Mouse (Mus musculus): ENCODE measurements around the gene Pdcl. TPM values are rescaled to one million over a fixed set of nuclear protein-coding genes. Genes with fewer than 3 reads are reported as not detected.
A peak's percentile ranks its signal among the peaks of the same experiment; 100 is the strongest.

Pdcl gene
- total and polyA plus RNA-seq, 3 experiments, result 30.4 to 45.8 TPM; not detected in 1

DNA sequence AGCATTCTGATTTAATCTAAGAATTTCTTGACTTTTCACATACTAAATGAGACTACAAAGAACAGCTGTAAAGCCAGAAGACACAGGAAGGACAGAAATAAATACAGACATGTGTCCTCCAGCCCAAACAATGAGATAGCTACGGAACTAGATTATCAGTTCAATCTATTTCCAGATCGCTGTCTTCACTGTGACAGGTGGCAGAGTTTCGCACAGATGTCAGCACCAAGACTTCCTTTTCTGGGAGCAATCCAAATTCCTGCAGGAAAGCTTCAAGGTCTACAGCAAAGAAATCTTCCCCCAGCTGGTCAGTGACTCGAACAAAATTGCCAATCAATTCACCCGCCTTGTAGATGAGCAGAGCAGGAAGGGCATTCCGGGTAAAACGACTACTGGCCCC lies 7.5 kb downstream of the Pdcl start:
- TF ChIP-seq MAZ (IDR thresholded peaks at IDR 0.05; ENCODE audit: low read depth, low read length) (no peak), MAX (IDR thresholded peaks at IDR 0.05; ENCODE audit: low read length) (no peak), POLR2A (IDR thresholded peaks at IDR 0.05; ENCODE audit: control insufficient read depth in 1 of 2, insufficient read depth in 1 of 2, low read depth in 1 of 2, low read length in 2 of 2, poor library complexity in 1 of 2) (no peak)
- no peaks in the 10 kb centered on the region for H3K27me3 ChIP-seq (ENCODE audit: control insufficient read depth in 1 of 2, insufficient read depth in 2 of 2, low read length in 2 of 2)
- no peak overlapping the region for H3K4me3 ChIP-seq (ENCODE audit: control insufficient read depth in 1 of 2, insufficient read depth in 1 of 2, low read depth in 2 of 2, low read length in 2 of 2)
- peaks cover 0 to 13% of the 10 kb centered on the region in 2 experiments; a peak in 3 of 4 replicates for H3K36me3 ChIP-seq (ENCODE audit: control insufficient read depth in 1 of 2, insufficient read depth in 2 of 2, low read length in 2 of 2)
- H3K9me3 ChIP-seq (replicated peaks; ENCODE audit: insufficient read depth, low read length), result no peaks in the 10 kb centered on the region
- no peaks in the 10 kb centered on the region for H3K4me1 ChIP-seq (ENCODE audit: control insufficient read depth in 1 of 2, insufficient read depth in 2 of 2, low read length in 2 of 2)
- H3K79me2 ChIP-seq (ENCODE audit: control insufficient read depth, insufficient read depth, low read length, poor library complexity), result no peaks in the 10 kb centered on the region
- H3K9ac ChIP-seq (ENCODE audit: control insufficient read depth, low read depth, low read length, poor library complexity, severe bottlenecking), result no peak overlapping the region
- no peak overlapping the region for H3K27ac ChIP-seq (ENCODE audit: control insufficient read depth, low read depth, low read length)
- no peak for DNase-seq (ENCODE audit: low read depth, low spot score)

GRCm38 (mm10) chr2:37338497-37339187 lies 20.5 kb downstream of the Pdcl start:
- H3K4me1 ChIP-seq (ENCODE audit: control insufficient read depth in 1 of 2, insufficient read depth in 2 of 2, low read length in 2 of 2), result no peaks in the 10 kb centered on the region
- H3K79me2 ChIP-seq (ENCODE audit: control insufficient read depth, insufficient read depth, low read length, poor library complexity), result no peaks in the 10 kb centered on the region
- H3K27ac ChIP-seq (ENCODE audit: control insufficient read depth, low read depth, low read length), result no peak overlapping the region
- DNase-seq (ENCODE audit: low read depth, low spot score), result peak; percentile 70
- no peaks in the 10 kb centered on the region for H3K9me3 ChIP-seq (replicated peaks; ENCODE audit: insufficient read depth, low read length)
- peak overlapping the region; percentile 36 for H3K9ac ChIP-seq (ENCODE audit: control insufficient read depth, low read depth, low read length, poor library complexity, severe bottlenecking)
- TF ChIP-seq CTCF (IDR thresholded peaks at IDR 0.05 in 2 of 3, conservative IDR thresholded peaks at IDR 0.05 in 1 of 3; ENCODE audit: control insufficient read depth in 1 of 3, insufficient read depth in 1 of 3, low read depth in 2 of 3, low read length in 3 of 3, poor library complexity in 1 of 3, severe bottlenecking in 1 of 3) (peak; percentile 73 to 84 (median 82)), RCOR1 (IDR thresholded peaks at IDR 0.05; ENCODE audit: low read depth, low read length) (peak; percentile 38; the same call in 1 of the 2 replicates), GATA1 (IDR thresholded peaks at IDR 0.05; ENCODE audit: low read depth, low read length) (peak; percentile 51; the same call in 1 of the 2 replicates), UBTF (IDR thresholded peaks at IDR 0.05; ENCODE audit: borderline replicate concordance, insufficient read depth, low read depth, low read length) (no peak), SIN3A (IDR thresholded peaks at IDR 0.05; ENCODE audit: low read length) (peak; percentile 44; the same call in 1 of the 2 replicates), SMC3 (IDR thresholded peaks at IDR 0.05; ENCODE audit: low read depth, low read length) (peak; percentile 83), JUND (IDR thresholded peaks at IDR 0.05; ENCODE audit: low read depth, low read length) (no peak), CHD1 (IDR thresholded peaks at IDR 0.05; ENCODE audit: low read depth, low read length) (no peak), USF2 (IDR thresholded peaks at IDR 0.05; ENCODE audit: borderline replicate concordance in 1 of 2, insufficient read depth in 1 of 2, low read depth in 1 of 2, low read length in 2 of 2) (no peak), TBP (IDR thresholded peaks at IDR 0.05; ENCODE audit: low read depth, low read length) (no peak), USF1 (IDR thresholded peaks at IDR 0.05; ENCODE audit: low read depth, low read length) (0 out of 2 replicates have a peak, but pooled peaks have one; percentile 36), RAD21 (IDR thresholded peaks at IDR 0.05; ENCODE audit: low read depth, low read length) (peak; percentile 98), BHLHE40 (IDR thresholded peaks at IDR 0.05; ENCODE audit: borderline replicate concordance, low read depth, low read length) (no peak), MAX (IDR thresholded peaks at IDR 0.05; ENCODE audit: low read length) (peak; percentile 51; the same call in 1 of the 2 replicates), MYB (IDR thresholded peaks at IDR 0.05; ENCODE audit: low read depth, low read length) (no peak), POLR2AphosphoS2 (IDR thresholded peaks at IDR 0.05; ENCODE audit: low read length) (no peak), ZC3H11A (IDR thresholded peaks at IDR 0.05; ENCODE audit: low read depth, low read length) (peak; percentile 81), TCF12 (IDR thresholded peaks at IDR 0.05; ENCODE audit: low read depth, low read length) (peak; percentile 6; the same call in 1 of the 2 replicates), KAT2A (conservative IDR thresholded peaks at IDR 0.05; ENCODE audit: low read depth, low read length) (no peak), ZNF384 (IDR thresholded peaks at IDR 0.05; ENCODE audit: low read depth, low read length) (peak; percentile 88)
- H3K27me3 ChIP-seq (ENCODE audit: control insufficient read depth in 1 of 2, insufficient read depth in 2 of 2, low read length in 2 of 2), result no peaks in the 10 kb centered on the region; a peak in 1 of 4 replicates
- peak overlapping the region; percentile 46 to 51; a peak in 3 of 4 replicates for H3K4me3 ChIP-seq (ENCODE audit: control insufficient read depth in 1 of 2, insufficient read depth in 1 of 2, low read depth in 2 of 2, low read length in 2 of 2)
- 0 out of 4 replicates have a peak, but pooled peaks cover 0 to 2% of the 10 kb centered on the region in 2 experiments for H3K36me3 ChIP-seq (ENCODE audit: control insufficient read depth in 1 of 2, insufficient read depth in 2 of 2, low read length in 2 of 2)
